Mouse (Mus musculus) stomach, postnatal 0 days (tissue): ENCODE measurements around the gene Gm28230.

ENCODE experiments used
- CTCF ChIP-seq: IDR thresholded peaks from 2 replicates; pipeline ENCODE4 v1.5.1; 2016; ENCODE audit warnings: antibody characterized with exemption, low read depth, mild to moderate bottlenecking, moderate library complexity
- EP300 ChIP-seq: optimal IDR thresholded peaks from 2 replicates; pipeline ENCODE3; 2016; ENCODE audit warnings: antibody characterized with exemption

GRCm38 (mm10) chr2:74735851-74736687 lies 9.5 kb downstream of the Gm28230 start:
- TF ChIP-seq CTCF (no peak), EP300 (no peak)
